Mouse (Mus musculus) megakaryocyte, embryonic 14.5 days (primary cell): ENCODE data around the gene Pnpla2.
"Not testable (repeated sequence)": the region's sequence is repeated elsewhere in the genome, so short reads cannot be mapped to it uniquely, and the experiment has no call there.

Source experiments
- FLI1 ChIP-seq: IDR thresholded peaks from 2 replicates; pipeline ENCODE4 v1.6.1; 2012; ENCODE audit warnings: low read length, inconsistent platforms, mixed read lengths
- GATA1 ChIP-seq: IDR thresholded peaks from 3 replicates; pipeline ENCODE4 v1.6.1; 2012; ENCODE audit warnings: mixed read lengths, low read length, inconsistent platforms, borderline replicate concordance

GRCm38 (mm10) chr7:141446374-141446773 lies 8.6 kb upstream of the Pnpla2 start:
- not testable (repeated sequence) for TF ChIP-seq FLI1, GATA1
